Mouse (Mus musculus) urinary bladder, postnatal 4 days (tissue): Measurements from ENCODE around the gene C1qtnf9.
A peak's percentile ranks its signal among the peaks of the same experiment; 100 is the strongest.

Source experiments
- DNase-seq, 2 experiments: peaks; one replicate each; pipeline ENCODE4 v3.0.0; 2021 to 2022; ENCODE audit warnings: low spot score in 2 of 2

The C1qtnf9 gene

GRCm38 (mm10) chr14:60767884-60768283 lies at the start of gene C1qtnf9:
Gene C1qtnf9 (plus strand): TSS chr14:60768134.
- no peak for DNase-seq

DNA sequence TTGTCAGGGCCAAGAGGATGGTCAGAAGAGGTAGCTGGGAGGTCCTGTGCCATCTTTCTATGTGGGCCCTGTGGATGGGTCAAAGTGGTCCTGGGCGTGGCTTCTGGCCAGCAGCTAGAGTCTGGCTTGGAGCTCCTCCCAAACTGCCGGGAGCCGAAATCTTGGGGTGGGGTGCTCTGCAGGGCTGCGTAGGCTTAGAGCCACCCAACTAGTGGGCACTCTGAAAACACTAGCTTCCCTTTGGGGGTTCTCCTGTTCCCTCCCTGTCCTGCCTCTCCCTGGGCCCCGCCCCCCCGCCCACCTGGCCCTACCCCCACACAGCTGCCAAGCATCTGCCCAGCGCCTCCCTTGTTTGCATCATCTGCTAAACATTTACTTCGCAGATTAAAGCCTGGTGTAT lies 46.6 kb upstream of the C1qtnf9 start:
- no peak for DNase-seq

DNA sequence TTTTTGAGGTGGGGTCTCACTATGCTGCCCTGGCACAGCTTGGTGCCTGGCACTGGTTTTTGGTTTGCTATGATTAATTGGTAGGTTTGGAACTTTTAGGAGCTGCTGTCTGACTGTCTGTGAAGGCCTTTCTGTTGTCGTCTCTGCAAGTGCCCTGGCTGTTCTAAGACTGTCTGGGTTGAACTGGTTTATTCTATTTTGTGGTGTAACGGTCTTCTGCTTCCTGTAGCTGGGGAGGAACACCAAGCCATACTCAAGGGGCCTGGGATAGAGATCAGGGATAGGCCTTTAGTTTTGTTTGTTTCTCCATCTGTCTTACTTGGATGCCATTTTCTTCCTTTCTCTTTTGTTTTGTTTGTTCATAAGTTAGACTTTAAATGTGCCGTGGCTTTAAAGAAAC lies 46.0 kb upstream of the C1qtnf9 start:
- no peak for DNase-seq

DNA sequence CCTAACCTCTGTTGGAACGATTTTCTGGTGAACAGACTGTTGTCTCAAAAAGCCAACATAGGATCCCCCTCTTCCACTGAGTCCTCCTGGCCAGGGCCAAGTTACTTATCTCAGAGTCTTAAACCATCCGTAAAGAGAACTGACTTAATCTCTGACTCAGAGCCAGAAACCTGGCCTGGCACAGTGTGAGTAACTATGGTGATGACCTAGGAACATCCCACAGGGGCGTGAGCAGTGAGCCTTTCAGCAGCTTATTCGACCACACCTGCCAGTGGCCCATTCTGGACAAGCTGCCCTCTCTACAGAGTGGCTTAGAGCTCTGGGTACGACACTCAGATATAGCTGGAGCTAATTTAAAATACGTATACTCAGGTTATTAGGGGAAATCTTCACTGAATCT lies 41.8 kb upstream of the C1qtnf9 start:
- no peak for DNase-seq

DNA sequence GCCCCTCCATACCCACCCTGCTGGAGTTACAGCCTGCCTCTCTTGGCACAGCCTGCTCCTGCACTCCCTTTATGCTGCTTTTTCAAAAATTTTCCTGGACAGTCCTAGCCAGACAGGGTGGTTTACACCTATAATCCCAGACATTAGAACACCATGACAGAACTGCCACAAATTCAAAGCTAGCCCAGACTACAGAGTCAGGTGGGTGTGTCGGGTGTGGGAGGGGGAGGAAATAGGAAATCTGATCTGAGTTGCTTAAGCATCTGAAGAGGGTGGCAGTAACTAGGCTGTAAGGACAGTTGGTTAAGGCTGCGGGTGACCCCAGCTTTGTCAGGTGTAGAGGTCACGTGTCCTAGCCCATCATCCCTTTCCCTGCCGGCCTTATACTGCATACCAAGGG lies 40.8 kb upstream of the C1qtnf9 start:
- DNase-seq: no peak

GRCm38 (mm10) chr14:60732081-60732480 lies 35.9 kb upstream of the C1qtnf9 start:
- DNase-seq: no peak

- peak in 1 of 2 experiments; percentile 49 for DNase-seq
These were observed 35.1 kb upstream of the C1qtnf9 start for GRCm38 (mm10) chr14:60732787-60733186.

- no peak for DNase-seq
These were observed 34.2 kb upstream of the C1qtnf9 start for GRCm38 (mm10) chr14:60733706-60734105.

GRCm38 (mm10) chr14:60735206-60735605 lies 32.7 kb upstream of the C1qtnf9 start:
- no peak for DNase-seq

DNA sequence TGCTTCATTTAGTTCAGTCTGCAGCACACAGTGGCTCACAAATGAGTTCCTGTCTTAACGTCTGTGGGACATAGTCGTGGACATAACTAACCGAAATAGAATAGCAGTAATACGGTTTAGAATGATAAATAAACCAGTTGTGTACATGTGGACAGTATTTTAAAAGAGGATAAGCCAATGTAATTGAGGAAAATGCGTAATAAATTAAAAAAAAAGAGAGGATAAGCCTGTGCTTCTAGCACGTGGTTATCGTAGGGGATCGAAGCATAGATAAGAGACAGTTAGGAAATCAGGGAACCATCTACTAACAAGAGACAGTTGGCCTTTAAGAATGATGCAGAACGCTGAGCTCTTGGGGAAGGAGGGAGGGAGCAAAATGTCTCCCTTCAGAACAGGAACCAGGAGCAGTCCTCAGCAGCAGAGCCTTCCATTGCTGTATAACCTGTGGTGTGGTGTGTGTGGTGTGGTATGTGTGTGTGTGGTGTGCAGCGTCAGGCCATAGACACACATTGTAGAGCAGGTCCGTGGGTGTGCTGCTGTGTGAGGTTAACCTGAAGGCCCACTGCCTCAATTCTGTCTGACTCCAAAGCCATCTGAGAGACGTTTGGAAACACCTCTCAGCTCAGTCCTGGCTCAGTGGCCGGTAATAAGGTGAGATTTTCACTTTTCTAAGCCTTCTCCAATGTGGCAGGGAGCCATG lies 31.9 kb upstream of the C1qtnf9 start:
- no peak for DNase-seq

DNA sequence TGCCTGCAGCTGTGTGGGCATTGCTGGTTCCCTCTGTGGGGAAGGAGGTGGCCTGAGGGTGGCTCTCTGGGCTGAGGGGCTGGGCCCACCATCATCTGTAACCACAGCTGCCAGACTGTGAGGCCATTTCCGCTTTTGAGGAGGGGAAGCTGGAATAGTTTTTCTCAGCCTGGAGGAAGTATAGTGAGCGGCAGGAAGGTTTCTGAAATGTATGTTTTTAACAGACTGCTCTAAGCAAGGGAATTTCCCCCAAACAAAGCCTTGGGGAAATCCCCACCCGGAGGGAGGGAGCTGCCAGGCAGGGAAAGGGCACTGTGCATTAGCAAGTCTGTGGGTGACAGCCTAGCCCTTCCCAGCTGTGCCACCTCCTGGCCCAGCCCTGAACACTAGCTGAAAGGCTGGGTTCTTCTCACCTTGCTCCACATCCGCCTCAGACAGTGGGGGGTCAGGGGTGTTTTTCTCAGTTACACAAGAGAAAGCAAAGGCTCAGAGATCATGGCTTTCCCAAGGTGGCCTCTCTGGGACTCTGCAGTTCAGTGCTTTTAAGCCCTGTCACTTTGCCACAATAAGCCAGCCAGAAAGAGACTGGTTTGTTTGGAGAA lies 31.2 kb upstream of the C1qtnf9 start:
- DNase-seq: peak in 1 of 2 experiments; percentile 32

GRCm38 (mm10) chr14:60737202-60737611 lies 30.7 kb upstream of the C1qtnf9 start:
- DNase-seq: no peak

GRCm38 (mm10) chr14:60738434-60738938 lies 29.4 kb upstream of the C1qtnf9 start:
- DNase-seq: no peak

DNA sequence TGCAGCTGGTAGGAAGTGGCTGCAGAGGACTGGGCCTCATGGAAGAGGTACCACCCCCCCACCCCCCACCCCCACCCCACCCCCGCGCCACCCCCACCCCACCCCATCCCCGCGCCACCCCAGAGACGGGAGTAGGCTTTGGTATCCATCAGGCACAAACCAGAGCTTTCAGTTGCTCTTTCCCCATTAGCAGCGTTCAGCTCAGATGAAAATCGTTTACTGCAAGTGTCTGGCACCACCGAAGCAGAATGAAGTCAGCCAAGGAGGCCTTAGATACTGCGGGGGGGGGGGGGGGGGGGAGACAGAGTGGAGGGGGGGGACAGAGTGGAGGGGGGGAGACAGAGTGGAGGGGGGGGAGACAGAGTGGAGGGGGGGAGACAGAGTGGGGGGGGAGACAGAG lies 28.8 kb upstream of the C1qtnf9 start:
- DNase-seq: no peak

GRCm38 (mm10) chr14:60739616-60740015 lies 28.3 kb upstream of the C1qtnf9 start:
- DNase-seq: no peak

DNA sequence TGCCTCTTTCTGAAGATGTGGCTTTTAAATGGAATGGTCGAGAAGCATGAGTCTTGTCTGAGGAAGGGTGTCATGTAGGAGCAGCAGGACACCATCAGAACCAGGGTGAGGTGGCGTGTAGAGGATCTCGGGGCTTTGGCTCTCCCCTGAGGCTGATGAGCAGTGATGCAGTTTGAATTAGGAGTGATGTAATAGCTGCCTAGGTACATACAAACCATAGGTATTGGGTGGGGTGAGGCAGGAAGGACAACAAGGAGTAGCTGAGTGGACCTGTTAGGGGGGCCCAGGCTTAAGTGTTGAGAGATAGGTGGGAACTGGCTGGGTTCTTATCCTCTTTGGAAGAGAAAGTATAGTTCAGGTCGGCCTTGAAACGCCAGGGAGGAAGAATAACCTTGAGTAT lies 27.4 kb upstream of the C1qtnf9 start:
- DNase-seq: no peak

DNA sequence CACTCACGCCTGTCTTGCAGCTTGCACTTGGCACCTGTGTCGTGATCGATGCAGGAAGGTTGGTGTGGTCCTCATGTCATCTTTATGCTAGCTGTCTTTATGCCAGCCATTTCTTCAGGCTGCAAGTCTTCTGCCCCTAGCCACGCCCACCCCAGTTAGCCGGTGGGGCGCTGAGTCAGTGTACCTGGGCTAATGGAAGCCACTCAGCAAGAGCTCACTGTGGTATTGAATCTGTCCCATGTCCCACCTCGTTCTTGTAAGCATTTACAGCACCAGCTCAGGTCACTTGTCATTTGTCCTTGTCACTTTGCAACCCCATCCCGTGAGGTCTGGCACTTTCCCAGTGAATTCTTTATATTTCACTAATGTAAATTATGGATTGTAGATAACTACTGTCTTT lies 26.9 kb upstream of the C1qtnf9 start:
- DNase-seq: no peak

- DNase-seq: peak in 1 of 2 experiments; percentile 62
These were observed 26.4 kb upstream of the C1qtnf9 start for GRCm38 (mm10) chr14:60741490-60741981.

GRCm38 (mm10) chr14:60743681-60744080 lies 24.3 kb upstream of the C1qtnf9 start:
- DNase-seq: no peak

GRCm38 (mm10) chr14:60745201-60745600 lies 22.7 kb upstream of the C1qtnf9 start:
- no peak for DNase-seq

DNA sequence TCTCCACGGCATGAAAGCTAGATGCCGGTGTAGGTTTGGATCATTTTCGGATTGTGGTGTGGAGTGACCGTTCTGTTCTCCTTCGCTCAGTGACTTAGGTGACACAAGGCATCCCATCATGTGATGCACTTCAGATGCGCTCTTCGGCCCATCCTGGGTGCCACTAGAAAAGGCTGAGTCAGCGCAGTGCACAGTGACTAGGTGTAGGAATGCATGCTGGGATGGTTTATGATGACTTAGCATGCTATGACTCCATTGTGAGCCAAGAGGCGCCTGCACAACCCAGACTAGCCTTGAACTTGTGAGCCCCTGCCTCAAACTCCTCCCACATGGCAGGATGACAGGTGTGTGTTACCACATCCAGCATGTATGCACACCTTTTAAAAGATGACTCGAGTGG lies 21.8 kb upstream of the C1qtnf9 start:
- no peak for DNase-seq

DNA sequence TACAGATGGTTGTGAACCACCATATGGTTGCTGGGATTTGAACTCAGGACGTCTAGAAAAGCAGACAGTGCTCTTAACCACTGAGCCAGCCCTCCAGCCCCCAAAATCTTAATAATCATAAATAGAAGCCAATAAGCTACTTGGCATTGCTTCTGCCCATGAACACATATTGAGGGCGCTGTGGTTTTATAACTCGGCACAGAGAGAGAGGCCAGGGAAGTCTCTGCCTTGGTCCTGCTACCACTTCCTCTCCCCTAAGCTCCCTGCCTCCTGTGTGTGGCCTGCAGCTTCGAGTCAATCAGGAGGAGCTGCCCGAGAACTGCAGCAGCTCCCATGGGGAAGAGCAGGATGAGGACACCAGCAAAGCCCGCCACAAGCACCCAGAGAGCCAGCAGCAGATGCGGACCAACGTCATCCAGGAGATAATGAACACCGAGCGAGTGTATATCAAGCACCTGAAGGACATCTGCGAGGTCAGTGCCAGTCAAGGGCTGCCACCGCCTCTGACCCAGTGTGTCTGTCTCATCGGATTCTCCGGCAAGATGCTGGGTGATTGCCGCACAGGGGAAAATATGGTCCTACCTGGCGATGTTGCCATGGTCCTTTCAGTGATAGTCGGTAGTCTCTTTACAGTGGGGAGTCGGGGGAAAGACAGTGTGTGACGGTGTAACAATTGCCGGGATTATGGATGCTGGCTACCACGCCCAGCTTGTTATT lies 20.6 kb upstream of the C1qtnf9 start:
- DNase-seq: no peak

DNA sequence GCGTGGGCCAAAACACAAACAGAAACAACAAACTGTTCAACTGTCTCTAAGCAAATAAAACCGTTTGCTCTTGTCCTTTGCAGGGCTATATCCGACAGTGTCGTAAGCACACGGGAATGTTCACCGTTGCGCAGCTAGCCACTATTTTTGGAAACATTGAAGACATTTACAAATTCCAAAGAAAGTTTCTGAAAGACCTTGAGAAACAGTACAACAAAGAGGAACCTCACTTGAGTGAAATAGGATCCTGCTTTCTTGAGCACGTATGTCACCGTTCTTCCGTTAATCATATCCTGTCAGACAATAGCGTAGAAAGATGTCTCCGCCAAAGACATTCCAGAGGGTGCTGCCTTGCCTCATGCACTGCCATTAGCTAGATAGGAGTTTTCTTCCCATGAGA lies 18.1 kb upstream of the C1qtnf9 start:
- no peak for DNase-seq
